Mouse (Mus musculus): ENCODE data around the gene Psd. TPM values are rescaled to one million over a fixed set of nuclear protein-coding genes. Genes with fewer than 3 reads are reported as not detected.

Psd gene
- polyA plus RNA-seq, 1 experiment = 1.4 TPM

GRCm38 (mm10) chr19:46324918-46325317 lies 2.0 kb downstream of the Psd start:
- H3K36me3 ChIP-seq (ENCODE audit: control insufficient read depth, insufficient read depth, low read length, poor library complexity, severe bottlenecking) = no peaks in the 10 kb centered on the region
- H3K9ac ChIP-seq (ENCODE audit: low read depth, poor library complexity, severe bottlenecking) = no peak overlapping the region
- H3K4me1 ChIP-seq (ENCODE audit: control insufficient read depth, insufficient read depth, low read length) = no peaks in the 10 kb centered on the region
- H3K4me3 ChIP-seq (ENCODE audit: low read depth, low read length) = no peak overlapping the region
- no peaks in the 10 kb centered on the region for H3K9me3 ChIP-seq (replicated peaks; ENCODE audit: control insufficient read depth, insufficient read depth, low read length, poor library complexity, severe bottlenecking)
- no peak overlapping the region for H3K27ac ChIP-seq (ENCODE audit: insufficient read depth, low read length)
- H3K27me3 ChIP-seq (ENCODE audit: control insufficient read depth, insufficient read depth, low read length, poor library complexity, severe bottlenecking) = no peaks in the 10 kb centered on the region
- TF ChIP-seq POLR2A (IDR thresholded peaks at IDR 0.05; ENCODE audit: insufficient read depth, low read length) (no peak), EP300 (IDR thresholded peaks at IDR 0.05; ENCODE audit: insufficient read depth, low read depth, low read length) (no peak), CTCF (IDR thresholded peaks at IDR 0.05; ENCODE audit: low read depth, low read length) (no peak)

- no peak for TF ChIP-seq CTCF (IDR thresholded peaks at IDR 0.05; ENCODE audit: low read depth, low read length)
- TF ChIP-seq POLR2A (IDR thresholded peaks at IDR 0.05; ENCODE audit: insufficient read depth, low read length) = no peak
- TF ChIP-seq EP300 (IDR thresholded peaks at IDR 0.05; ENCODE audit: insufficient read depth, low read depth, low read length) = no peak
- Histone ChIP-seq H3K9ac (ENCODE audit: low read depth, poor library complexity, severe bottlenecking) (no peak overlapping the region), H3K4me3 (ENCODE audit: low read depth, low read length) (no peak overlapping the region), H3K9me3 (replicated peaks; ENCODE audit: control insufficient read depth, insufficient read depth, low read length, poor library complexity, severe bottlenecking) (no peaks in the 10 kb centered on the region), H3K36me3 (ENCODE audit: control insufficient read depth, insufficient read depth, low read length, poor library complexity, severe bottlenecking) (no peaks in the 10 kb centered on the region), H3K27ac (ENCODE audit: insufficient read depth, low read length) (no peak overlapping the region), H3K4me1 (ENCODE audit: control insufficient read depth, insufficient read depth, low read length) (no peaks in the 10 kb centered on the region), H3K27me3 (ENCODE audit: control insufficient read depth, insufficient read depth, low read length, poor library complexity, severe bottlenecking) (no peaks in the 10 kb centered on the region)
Measured at GRCm38 (mm10) chr19:46324366-46324765, 2.6 kb downstream of the Psd start.

- Histone ChIP-seq H3K4me3 (ENCODE audit: low read depth, low read length) (no peak overlapping the region), H3K36me3 (ENCODE audit: control insufficient read depth, insufficient read depth, low read length, poor library complexity, severe bottlenecking) (no peaks in the 10 kb centered on the region), H3K4me1 (ENCODE audit: control insufficient read depth, insufficient read depth, low read length) (no peaks in the 10 kb centered on the region), H3K9ac (ENCODE audit: low read depth, poor library complexity, severe bottlenecking) (no peak overlapping the region), H3K27me3 (ENCODE audit: control insufficient read depth, insufficient read depth, low read length, poor library complexity, severe bottlenecking) (no peaks in the 10 kb centered on the region), H3K27ac (ENCODE audit: insufficient read depth, low read length) (no peak overlapping the region), H3K9me3 (replicated peaks; ENCODE audit: control insufficient read depth, insufficient read depth, low read length, poor library complexity, severe bottlenecking) (no peaks in the 10 kb centered on the region)
- TF ChIP-seq CTCF (IDR thresholded peaks at IDR 0.05; ENCODE audit: low read depth, low read length) (no peak), POLR2A (IDR thresholded peaks at IDR 0.05; ENCODE audit: insufficient read depth, low read length) (no peak), EP300 (IDR thresholded peaks at IDR 0.05; ENCODE audit: insufficient read depth, low read depth, low read length) (no peak)
Measured at GRCm38 (mm10) chr19:46323716-46324115, 3.2 kb downstream of the Psd start.

GRCm38 (mm10) chr19:46322996-46323572 lies 3.9 kb downstream of the Psd start:
- Histone ChIP-seq H3K27ac (ENCODE audit: insufficient read depth, low read length) (no peak overlapping the region), H3K9me3 (replicated peaks; ENCODE audit: control insufficient read depth, insufficient read depth, low read length, poor library complexity, severe bottlenecking) (no peaks in the 10 kb centered on the region), H3K4me3 (ENCODE audit: low read depth, low read length) (no peak overlapping the region), H3K4me1 (ENCODE audit: control insufficient read depth, insufficient read depth, low read length) (no peaks in the 10 kb centered on the region), H3K9ac (ENCODE audit: low read depth, poor library complexity, severe bottlenecking) (no peak overlapping the region), H3K36me3 (ENCODE audit: control insufficient read depth, insufficient read depth, low read length, poor library complexity, severe bottlenecking) (no peaks in the 10 kb centered on the region), H3K27me3 (ENCODE audit: control insufficient read depth, insufficient read depth, low read length, poor library complexity, severe bottlenecking) (no peaks in the 10 kb centered on the region)
- TF ChIP-seq POLR2A (IDR thresholded peaks at IDR 0.05; ENCODE audit: insufficient read depth, low read length) (no peak), EP300 (IDR thresholded peaks at IDR 0.05; ENCODE audit: insufficient read depth, low read depth, low read length) (no peak), CTCF (IDR thresholded peaks at IDR 0.05; ENCODE audit: low read depth, low read length) (no peak)

GRCm38 (mm10) chr19:46322144-46322995 lies 4.6 kb downstream of the Psd start:
- Histone ChIP-seq H3K9ac (ENCODE audit: low read depth, poor library complexity, severe bottlenecking) (no peak overlapping the region), H3K27me3 (ENCODE audit: control insufficient read depth, insufficient read depth, low read length, poor library complexity, severe bottlenecking) (peaks cover 6% of the 10 kb centered on the region), H3K4me1 (ENCODE audit: control insufficient read depth, insufficient read depth, low read length) (no peaks in the 10 kb centered on the region), H3K36me3 (ENCODE audit: control insufficient read depth, insufficient read depth, low read length, poor library complexity, severe bottlenecking) (no peaks in the 10 kb centered on the region), H3K4me3 (ENCODE audit: low read depth, low read length) (no peak overlapping the region), H3K9me3 (replicated peaks; ENCODE audit: control insufficient read depth, insufficient read depth, low read length, poor library complexity, severe bottlenecking) (no peaks in the 10 kb centered on the region), H3K27ac (ENCODE audit: insufficient read depth, low read length) (no peak overlapping the region)
- TF ChIP-seq POLR2A (IDR thresholded peaks at IDR 0.05; ENCODE audit: insufficient read depth, low read length) (no peak), EP300 (IDR thresholded peaks at IDR 0.05; ENCODE audit: insufficient read depth, low read depth, low read length) (no peak), CTCF (IDR thresholded peaks at IDR 0.05; ENCODE audit: low read depth, low read length) (no peak)
